Mouse (Mus musculus) midbrain, embryonic 14.5 days (tissue): ENCODE data around the gene Usp5. TPM values are rescaled to one million over a fixed set of nuclear protein-coding genes. Genes with fewer than 3 reads are reported as not detected.
"Not testable (repeated sequence)": the region's sequence is repeated elsewhere in the genome, so short reads cannot be mapped to it uniquely, and the experiment has no call there.

Experiments
- ATAC-seq: fragments of 200-750 bp; cut with Nextera tagmentation; 2 replicates; pipeline ENCODE4 v1.8.0; 2017; ENCODE audit warnings: moderate number of reproducible peaks, moderate library complexity; ENCODE audit not compliant: low FRiP score, low TSS enrichment
- DNase-seq: peaks from one replicate; pipeline ENCODE4 v3.0.0-alpha.2; 2015
- H3K27ac ChIP-seq: fragments of 300-500 bp; sonication (generic); replicated peaks from 2 replicates; pipeline ENCODE4 v1.5.1; 2014; ENCODE audit warnings: mild to moderate bottlenecking, low read depth, low read length, moderate library complexity
- H3K27me3 ChIP-seq: fragments of 300-500 bp; sonication (generic); 2 replicates; pipeline ENCODE4 v1.6.1; 2014; ENCODE audit warnings: low read length, control low read depth, mixed read lengths; ENCODE audit not compliant: control insufficient read depth, insufficient read depth
- H3K36me3 ChIP-seq: fragments of 300-500 bp; sonication (generic); 2 replicates; pipeline ENCODE4 v1.6.1; 2014; ENCODE audit warnings: low read length, control low read depth; ENCODE audit not compliant: control insufficient read depth, insufficient read depth
- H3K4me1 ChIP-seq: fragments of 300-500 bp; sonication (generic); 2 replicates; pipeline ENCODE4 v1.6.1; 2014; ENCODE audit warnings: mild to moderate bottlenecking, antibody characterized with exemption, low read length, control low read depth; ENCODE audit not compliant: control insufficient read depth, insufficient read depth
- H3K4me2 ChIP-seq: fragments of 300-500 bp; sonication (generic); 2 replicates; pipeline ENCODE4 v1.6.1; 2014; ENCODE audit warnings: mild to moderate bottlenecking, low read length, moderate library complexity
- H3K4me3 ChIP-seq: fragments of 300-500 bp; sonication (generic); replicated peaks from 2 replicates; pipeline ENCODE4 v1.5.1; 2014; ENCODE audit warnings: low read depth, low read length
- H3K9ac ChIP-seq: fragments of 300-500 bp; sonication (generic); replicated peaks from 2 replicates; pipeline ENCODE4 v1.6.1; 2014; ENCODE audit warnings: mild to moderate bottlenecking, low read length, moderate library complexity
- H3K9me3 ChIP-seq: fragments of 300-500 bp; sonication (generic); 2 replicates; pipeline ENCODE4 v1.6.1; 2016; ENCODE audit warnings: low read length, control low read depth, mixed read lengths; ENCODE audit not compliant: control insufficient read depth
- WGBS: fragments of 180-500 bp; shearing (Covaris S2); extraction: QIAGEN DNeasy Blood & Tissue Kit; methylation state at CpG from one replicate; pipeline ENCODE4 v1.1.7; 2014; 5-methylcytosine and 5-hydroxymethylcytosine counted together
- polyA plus RNA-seq: library from polyadenylated mRNA; unstranded; fragments of >200 nt; fragmentation: Nextera tagmentation; extraction: Ambion mirVana; gene quantifications from 2 replicates; pipeline ENCODE4 v1.2.1, GENCODE M21; 2014

The Usp5 gene
- polyA plus RNA-seq, 1 experiment from 2014 or later, result 184 TPM

DNA sequence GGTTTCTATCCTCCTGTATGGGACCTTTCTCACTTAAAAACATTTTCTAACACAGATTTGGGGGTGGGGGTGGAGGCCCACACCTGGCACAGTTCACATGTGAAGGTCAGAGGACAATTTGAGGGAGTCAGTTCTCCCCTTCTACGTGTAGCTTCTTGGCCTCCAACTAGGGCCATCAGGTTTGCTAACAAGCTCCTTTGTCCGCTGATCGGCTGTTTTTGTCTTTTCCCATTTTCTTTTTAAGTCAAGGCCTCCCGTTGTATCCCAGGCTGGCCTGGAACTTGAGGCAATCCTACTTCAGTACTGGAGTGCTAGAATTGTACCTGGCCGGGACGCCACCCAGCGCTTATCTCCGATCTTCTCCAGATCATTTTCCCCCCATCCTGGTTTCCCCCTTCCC lies 2.4 kb upstream of the Usp5 start:
- Histone ChIP-seq H3K4me3 (no peak overlapping the region), H3K4me2 (no peak overlapping the region), H3K9me3 (no peaks in the 10 kb centered on the region), H3K4me1 (peaks cover 15% of the 10 kb centered on the region), H3K27ac (no peak overlapping the region), H3K27me3 (no peaks in the 10 kb centered on the region), H3K36me3 (0 out of 2 replicates have a peak, but pooled peaks cover 4% of the 10 kb centered on the region), H3K9ac (no peak overlapping the region)
- DNase-seq, result no peak
- WGBS, result 95% methylated on average over 8 of the region's 8 CpGs
- ATAC-seq, result no peak

DNA sequence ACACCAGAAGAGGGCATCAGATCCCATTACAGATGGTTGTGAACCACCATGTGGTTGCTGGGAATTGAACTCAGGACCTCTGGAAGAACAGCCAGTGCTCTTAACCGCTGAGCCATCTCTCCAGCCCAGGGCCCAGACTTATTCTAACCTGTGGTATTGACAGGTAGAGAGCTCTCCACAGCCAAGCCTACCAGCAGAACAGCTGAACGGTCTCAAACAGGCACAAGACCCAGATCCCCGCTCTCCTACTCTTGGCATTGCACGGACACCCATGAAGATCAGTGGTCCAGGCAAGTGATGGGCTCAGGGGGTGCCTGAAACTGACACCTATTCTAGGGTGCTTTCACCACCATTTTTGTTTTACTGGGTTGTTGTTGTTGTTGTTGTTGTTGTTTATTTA lies 1.9 kb upstream of the Usp5 start:
- H3K27ac ChIP-seq, ATAC-seq: not testable (repeated sequence)

DNA sequence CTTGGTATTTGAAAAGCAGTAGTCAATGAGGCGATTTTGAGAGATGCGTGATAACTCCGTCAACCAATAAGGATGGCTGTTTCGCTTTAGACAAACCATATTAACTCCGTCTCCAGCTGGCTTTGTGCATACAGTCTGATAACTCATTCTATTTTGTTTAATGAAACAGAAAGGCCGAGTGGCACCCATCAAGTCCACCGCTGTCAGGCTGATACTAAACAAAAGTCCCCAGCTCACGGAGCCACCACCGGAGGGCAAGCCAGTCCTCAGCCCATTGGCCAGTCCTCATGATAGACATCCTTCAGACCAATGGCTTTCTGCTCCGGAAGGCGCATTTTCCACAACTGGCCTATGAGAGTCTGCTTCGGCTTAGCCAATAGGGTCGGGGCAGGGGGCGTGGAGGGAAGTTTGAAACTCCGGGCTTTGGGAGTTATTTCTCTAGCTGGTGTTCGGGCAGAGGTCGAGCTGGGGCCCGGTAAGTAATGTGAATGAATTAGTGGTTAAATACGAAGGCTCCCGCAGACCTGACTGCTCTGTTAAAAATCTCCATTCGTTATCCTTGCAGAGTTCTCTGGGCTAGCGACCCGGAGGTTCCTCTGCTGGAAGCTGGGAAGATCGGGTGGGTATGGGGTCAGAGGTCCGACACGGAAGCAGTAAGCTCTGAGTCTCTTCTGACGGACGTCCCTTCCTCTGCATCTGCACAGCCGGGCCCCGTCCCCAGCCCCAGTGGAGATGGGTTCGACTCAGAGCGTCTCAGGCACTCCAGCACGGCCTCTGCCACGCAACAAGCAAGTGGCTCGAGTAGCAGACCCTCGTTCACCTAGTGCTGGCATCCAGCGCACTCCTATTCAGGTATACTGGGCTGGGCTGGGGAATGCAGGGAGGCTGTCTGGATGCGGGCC lies 766 bp upstream of the Usp5 start:
- H3K27me3 ChIP-seq, result no peaks in the 10 kb centered on the region
- peaks cover 16% of the 10 kb centered on the region for H3K36me3 ChIP-seq
- ATAC-seq (peak; percentile 87), DNase-seq (peak; percentile 96)
- H3K4me1 ChIP-seq, result peaks cover 15% of the 10 kb centered on the region
- no peaks in the 10 kb centered on the region for H3K9me3 ChIP-seq
- under 1% methylated on average over 38 of the region's 38 CpGs for WGBS
- peak overlapping the region; percentile 87 for H3K27ac ChIP-seq
- peak overlapping the region; percentile 58 for H3K9ac ChIP-seq
- H3K4me3 ChIP-seq, result peak overlapping the region; percentile 58
- H3K4me2 ChIP-seq, result peak overlapping the region; percentile 67

More for the DNA sequence above, 1.9 kb upstream of the Usp5 start:
- H3K4me2 ChIP-seq, result peak overlapping the region; percentile 67; the same call in 1 of the 2 replicates
- not testable (repeated sequence) for H3K9ac ChIP-seq, H3K27me3 ChIP-seq, H3K4me3 ChIP-seq, H3K36me3 ChIP-seq, H3K9me3 ChIP-seq, DNase-seq
- peaks cover 15% of the 10 kb centered on the region for H3K4me1 ChIP-seq
- WGBS, result 92% methylated on average over 4 of the region's 4 CpGs

DNA sequence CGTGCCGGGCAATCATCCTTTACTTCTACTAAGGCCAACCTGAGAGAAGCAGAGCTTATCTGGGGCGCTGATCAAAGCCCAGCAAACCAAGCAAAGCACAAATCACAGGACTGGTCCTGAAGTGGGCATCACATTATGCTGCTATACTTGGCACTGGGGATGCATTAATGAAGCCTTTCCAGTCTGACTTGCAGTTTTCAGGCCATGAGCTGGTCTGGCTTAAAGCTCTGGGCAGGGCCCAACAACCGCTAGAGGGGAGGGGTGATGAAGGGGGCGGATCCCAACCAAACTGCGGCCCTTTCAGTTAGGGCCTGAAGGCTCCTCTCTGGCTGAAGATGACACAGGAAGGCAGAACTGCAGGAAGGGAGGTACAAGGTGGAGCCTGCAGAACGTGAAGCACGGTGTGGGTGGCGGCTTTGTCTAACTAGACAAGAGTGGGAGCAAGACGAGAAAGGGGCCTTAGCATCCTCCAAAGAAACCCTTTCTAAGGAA lies 1.1 kb downstream of the Usp5 start:
- Histone ChIP-seq H3K9me3 (no peaks in the 10 kb centered on the region), H3K27me3 (no peaks in the 10 kb centered on the region), H3K4me1 (peaks cover 15% of the 10 kb centered on the region), H3K9ac (peak overlapping the region; percentile 50), H3K36me3 (peaks cover 35% of the 10 kb centered on the region), H3K4me2 (peak overlapping the region; percentile 81), H3K4me3 (peak overlapping the region; percentile 58), H3K27ac (peak overlapping the region; percentile 75)
- WGBS, result 21% methylated on average over 10 of the region's 10 CpGs
- ATAC-seq (no peak), DNase-seq (peak; percentile 56)

DNA sequence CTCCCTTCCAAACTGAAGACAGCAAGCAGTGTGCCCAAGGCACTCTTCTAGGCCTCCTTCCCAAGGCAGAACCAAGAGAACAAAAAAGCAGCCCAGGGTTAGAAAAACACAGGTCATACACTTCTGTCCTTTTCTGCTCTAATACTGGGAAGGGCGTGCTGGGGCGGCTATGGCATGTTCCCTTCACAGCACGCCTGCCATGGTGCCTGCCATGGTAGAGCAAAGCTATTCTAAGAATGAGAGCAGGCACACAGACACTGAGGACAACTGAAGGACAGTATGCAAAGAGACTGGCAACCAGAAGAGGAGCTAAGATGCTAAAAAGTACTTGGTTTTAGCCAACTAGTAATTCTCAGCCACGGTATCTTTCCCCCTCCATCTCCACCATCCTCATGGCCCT lies 7.2 kb downstream of the Usp5 start:
- H3K27me3 ChIP-seq, result no peaks in the 10 kb centered on the region
- no peak for ATAC-seq
- H3K36me3 ChIP-seq, result peaks cover 95% of the 10 kb centered on the region
- no peak overlapping the region for H3K4me3 ChIP-seq
- no peak for DNase-seq
- H3K9me3 ChIP-seq, result no peaks in the 10 kb centered on the region
- H3K9ac ChIP-seq, result no peak overlapping the region
- H3K4me1 ChIP-seq, result no peaks in the 10 kb centered on the region
- no peak overlapping the region for H3K4me2 ChIP-seq
- WGBS, result 97% methylated on average over 4 of the region's 4 CpGs
- H3K27ac ChIP-seq, result no peak overlapping the region

DNA sequence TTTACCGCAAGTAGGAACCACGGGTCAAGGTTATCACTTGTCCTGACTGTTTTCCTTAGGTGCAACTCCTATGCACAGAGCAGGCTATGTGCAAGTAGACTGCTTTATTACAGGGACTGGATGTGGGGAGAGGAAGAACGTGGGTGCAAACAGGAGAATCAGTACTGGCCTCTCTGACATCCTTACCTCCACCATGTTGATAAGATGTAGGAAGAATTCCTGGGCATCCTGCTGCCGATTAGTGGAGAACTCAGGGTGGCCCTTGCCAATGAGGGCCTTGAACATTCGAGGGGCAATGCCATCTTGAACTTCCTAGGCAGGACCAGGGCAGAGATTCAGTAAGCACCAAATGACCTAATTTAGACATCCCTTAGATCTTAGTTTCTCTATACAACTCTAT lies 8.4 kb downstream of the Usp5 start:
- peaks cover 100% of the 10 kb centered on the region for H3K36me3 ChIP-seq
- H3K4me1 ChIP-seq, result no peaks in the 10 kb centered on the region
- no peak overlapping the region for H3K9ac ChIP-seq
- no peak overlapping the region for H3K4me3 ChIP-seq
- no peak overlapping the region for H3K4me2 ChIP-seq
- no peak overlapping the region for H3K27ac ChIP-seq
- ATAC-seq (no peak), DNase-seq (no peak)
- no peaks in the 10 kb centered on the region for H3K9me3 ChIP-seq
- no peaks in the 10 kb centered on the region for H3K27me3 ChIP-seq
- WGBS, result 95% methylated on average over 5 of the region's 5 CpGs

DNA sequence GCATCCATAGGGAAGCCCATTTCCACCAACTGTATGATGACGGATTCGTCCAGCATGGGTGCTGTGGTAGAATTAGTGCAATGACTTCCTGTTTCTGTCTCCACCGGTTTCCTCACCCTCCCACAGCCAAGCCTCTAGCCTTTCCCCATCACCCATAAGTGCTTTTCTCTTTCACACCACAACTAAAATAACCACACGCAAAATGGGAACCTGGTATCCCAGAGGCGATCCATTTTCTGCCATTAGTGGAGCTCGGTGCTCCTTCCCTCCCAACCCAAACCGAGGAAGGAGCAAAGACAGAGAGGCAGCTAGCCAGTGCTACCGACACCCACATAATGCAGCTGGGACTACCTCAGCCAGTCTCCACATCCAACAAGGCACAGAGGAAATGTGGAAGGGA lies 11.3 kb downstream of the Usp5 start:
- Histone ChIP-seq H3K4me2 (no peak overlapping the region), H3K27ac (no peak overlapping the region), H3K9me3 (no peaks in the 10 kb centered on the region), H3K4me1 (peaks cover 14% of the 10 kb centered on the region), H3K4me3 (no peak overlapping the region), H3K27me3 (no peaks in the 10 kb centered on the region), H3K36me3 (peaks cover 82% of the 10 kb centered on the region), H3K9ac (no peak overlapping the region)
- 94% methylated on average over 8 of the region's 8 CpGs for WGBS
- ATAC-seq, result no peak
- DNase-seq, result no peak

DNA sequence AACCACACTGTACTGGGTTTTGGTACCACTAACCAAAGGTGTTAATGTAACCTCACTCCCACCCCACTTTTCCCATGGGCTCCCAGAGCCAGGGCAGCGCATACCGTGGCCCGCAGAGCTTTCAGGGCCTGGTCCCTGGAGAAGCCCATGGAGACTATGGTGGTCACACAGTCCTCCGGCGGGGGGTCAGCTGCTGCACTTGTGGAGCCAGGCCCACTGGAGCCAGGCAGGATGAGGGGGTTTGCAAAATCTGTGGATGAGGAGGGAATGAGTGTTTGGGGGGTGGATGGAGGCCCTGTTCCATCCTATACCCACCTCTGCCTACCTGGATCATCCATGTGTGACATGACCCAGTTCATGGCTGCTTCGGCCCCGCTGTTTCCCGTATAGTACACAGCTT lies 11.7 kb downstream of the Usp5 start:
- Histone ChIP-seq H3K9me3 (no peaks in the 10 kb centered on the region), H3K36me3 (peaks cover 78% of the 10 kb centered on the region), H3K4me2 (no peak overlapping the region), H3K9ac (no peak overlapping the region), H3K27ac (no peak overlapping the region), H3K27me3 (no peaks in the 10 kb centered on the region), H3K4me3 (no peak overlapping the region), H3K4me1 (peaks cover 18% of the 10 kb centered on the region)
- WGBS, result 96% methylated on average over 8 of the region's 8 CpGs
- ATAC-seq, result no peak
- DNase-seq, result no peak

DNA sequence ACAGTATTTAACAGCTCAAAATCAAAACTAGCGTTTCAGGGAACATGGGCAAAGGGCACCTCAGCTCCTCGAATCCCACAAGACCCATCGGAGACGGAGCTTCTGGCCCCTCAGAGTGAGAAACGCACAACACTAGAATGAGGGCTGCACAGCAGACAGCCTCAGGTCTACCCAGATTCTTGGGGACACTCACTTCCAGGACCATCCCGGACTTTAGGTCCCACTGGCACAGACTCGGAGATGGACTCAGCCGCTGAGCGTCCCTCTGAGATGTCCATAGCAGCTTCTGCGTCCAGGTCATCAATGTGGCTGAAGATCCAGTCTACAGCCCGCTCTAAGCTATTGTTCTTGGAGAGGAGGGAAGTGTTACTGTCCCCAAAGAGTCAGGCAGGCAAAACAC lies 12.2 kb downstream of the Usp5 start:
- ATAC-seq (no peak), DNase-seq (no peak)

More for the DNA sequence above, 12.2 kb downstream of the Usp5 start:
- WGBS, result 95% methylated on average over 11 of the region's 11 CpGs
- no peak overlapping the region for H3K4me3 ChIP-seq
- H3K4me1 ChIP-seq, result peaks cover 22% of the 10 kb centered on the region
- H3K4me2 ChIP-seq, result no peak overlapping the region
- no peaks in the 10 kb centered on the region for H3K27me3 ChIP-seq
- H3K27ac ChIP-seq, result no peak overlapping the region
- no peaks in the 10 kb centered on the region for H3K9me3 ChIP-seq
- no peak overlapping the region for H3K9ac ChIP-seq
- H3K36me3 ChIP-seq, result peaks cover 74% of the 10 kb centered on the region
